Mouse (Mus musculus) MEL (cell line): ENCODE measurements at regions not wholly inside any gene's neighbourhood (a gene's known extent, or its start where the extent isn't known, plus 50 kb on each side); places are given as distances from the start of the nearest gene placed in this dataset.

Source experiments
- CTCF ChIP-seq, 3 experiments: IDR thresholded peaks in 2 of 3; conservative IDR thresholded peaks in 1 of 3; 2 replicates each; pipeline ENCODE4 v1.5.1; 2011 to 2012; ENCODE audit warnings: low read length in 3 of 3, low read depth in 2 of 3, mild to moderate bottlenecking in 2 of 3, improper control_type of control experiment in 1 of 3, inconsistent platforms in 1 of 3, mixed read lengths in 1 of 3, moderate library complexity in 1 of 3; ENCODE audit not compliant: control insufficient read depth in 1 of 3, insufficient read depth in 1 of 3, poor library complexity in 1 of 3, severe bottlenecking in 1 of 3
- E2F4 ChIP-seq: IDR thresholded peaks from 2 replicates; pipeline ENCODE4 v1.6.1; 2011; ENCODE audit warnings: low read depth, low read length, improper control_type of control experiment, borderline replicate concordance
- HCFC1 ChIP-seq: IDR thresholded peaks from 2 replicates; pipeline ENCODE4 v1.6.1; 2012; ENCODE audit warnings: low read depth, mild to moderate bottlenecking, inconsistent platforms, low read length, improper control_type of control experiment, moderate library complexity
- MAX ChIP-seq: IDR thresholded peaks from 2 replicates; pipeline ENCODE4 v1.6.1; 2011; ENCODE audit warnings: low read length, improper control_type of control experiment
- POLR2A ChIP-seq, 2 experiments: IDR thresholded peaks; 2 replicates each; pipeline ENCODE4 v1.6.1; 2011 to 2012; ENCODE audit warnings: low read length in 2 of 2, mild to moderate bottlenecking in 2 of 2, control low read depth in 1 of 2, improper control_type of control experiment in 1 of 2, low read depth in 1 of 2, moderate library complexity in 1 of 2; ENCODE audit not compliant: control insufficient read depth in 1 of 2, insufficient read depth in 1 of 2, poor library complexity in 1 of 2
- RCOR1 ChIP-seq: IDR thresholded peaks from 2 replicates; pipeline ENCODE4 v1.6.1; 2012; ENCODE audit warnings: low read depth, mild to moderate bottlenecking, inconsistent platforms, low read length, improper control_type of control experiment
- TCF12 ChIP-seq: IDR thresholded peaks from 2 replicates; pipeline ENCODE4 v1.6.1; 2014; ENCODE audit warnings: low read depth, mild to moderate bottlenecking, inconsistent platforms, low read length, improper control_type of control experiment, moderate library complexity
- USF2 ChIP-seq, 2 experiments: IDR thresholded peaks; 2 replicates each; pipeline ENCODE4 v1.6.1; 2011 to 2012; ENCODE audit warnings: improper control_type of control experiment in 2 of 2, low read length in 2 of 2, borderline replicate concordance in 1 of 2, inconsistent platforms in 1 of 2, low read depth in 1 of 2, mild to moderate bottlenecking in 1 of 2; ENCODE audit not compliant: insufficient read depth in 1 of 2

DNA sequence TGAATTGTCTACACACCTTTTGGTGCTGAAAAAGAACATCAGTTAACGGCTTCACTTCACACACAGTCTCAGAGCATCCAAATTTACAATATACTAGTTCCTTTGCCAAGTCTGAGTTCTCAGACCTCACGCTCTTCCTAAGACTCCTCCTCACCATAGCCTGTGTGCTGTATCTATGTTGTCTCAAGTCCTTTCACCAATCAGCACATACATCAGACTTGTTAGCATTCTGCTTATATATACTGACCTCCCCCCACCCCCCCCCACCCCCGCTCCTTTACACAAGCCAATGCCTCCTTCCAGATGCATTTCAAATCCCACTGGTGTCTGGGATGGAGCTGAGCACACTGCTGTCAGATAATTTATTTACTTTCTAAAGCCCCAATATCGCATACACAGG, 143.8 kb downstream of the Cth start:
- no peak for TF ChIP-seq CTCF (IDR thresholded peaks at IDR 0.05 in 2 of 3, conservative IDR thresholded peaks at IDR 0.05 in 1 of 3; ENCODE audit: control insufficient read depth in 1 of 3, insufficient read depth in 1 of 3, low read depth in 2 of 3, low read length in 3 of 3, poor library complexity in 1 of 3, severe bottlenecking in 1 of 3)
- no peak for TF ChIP-seq E2F4
- TF ChIP-seq USF2 (IDR thresholded peaks at IDR 0.05; ENCODE audit: borderline replicate concordance in 1 of 2, insufficient read depth in 1 of 2, low read depth in 1 of 2, low read length in 2 of 2), result no peak
- TF ChIP-seq MAX, result no peak
- no peak for TF ChIP-seq RCOR1
- no peak for TF ChIP-seq TCF12
- TF ChIP-seq POLR2A (IDR thresholded peaks at IDR 0.05; ENCODE audit: control insufficient read depth in 1 of 2, insufficient read depth in 1 of 2, low read depth in 1 of 2, low read length in 2 of 2, poor library complexity in 1 of 2), result no peak
- no peak for TF ChIP-seq HCFC1
